Mouse (Mus musculus) neural tube, embryonic 12.5 days (tissue): Measurements from ENCODE around the gene Elp1. TPM values are rescaled to one million over a fixed set of nuclear protein-coding genes. Genes with fewer than 3 reads are reported as not detected.

Experiments used
- ATAC-seq: fragments of 200-750 bp; cut with Nextera tagmentation; 2 replicates; pipeline ENCODE4 v1.8.0; 2017; ENCODE audit warnings: low read depth, mild to moderate bottlenecking, moderate TSS enrichment, moderate library complexity; ENCODE audit not compliant: low FRiP score
- H3K27ac ChIP-seq: fragments of 300-500 bp; sonication (generic); 2 replicates; pipeline ENCODE4 v1.5.1; 2016
- H3K27me3 ChIP-seq: fragments of 300-500 bp; sonication (generic); replicated peaks from 2 replicates; pipeline ENCODE4 v1.6.1; 2016; ENCODE audit warnings: mild to moderate bottlenecking
- H3K36me3 ChIP-seq: fragments of 300-500 bp; sonication (generic); 2 replicates; pipeline ENCODE4 v1.6.1; 2016; ENCODE audit warnings: mild to moderate bottlenecking
- H3K4me1 ChIP-seq: fragments of 300-500 bp; sonication (generic); 2 replicates; pipeline ENCODE4 v1.6.1; 2016
- H3K4me2 ChIP-seq: fragments of 300-500 bp; sonication (generic); replicated peaks from 2 replicates; pipeline ENCODE4 v1.6.1; 2016; ENCODE audit warnings: mild to moderate bottlenecking
- H3K4me3 ChIP-seq: fragments of 300-500 bp; sonication (generic); 2 replicates; pipeline ENCODE4 v1.5.1; 2016
- H3K9ac ChIP-seq: fragments of 300-500 bp; sonication (generic); 2 replicates; pipeline ENCODE4 v1.6.1; 2016; ENCODE audit warnings: mild to moderate bottlenecking
- H3K9me3 ChIP-seq: fragments of 300-500 bp; sonication (generic); 2 replicates; pipeline ENCODE4 v1.6.1; 2016; ENCODE audit warnings: mild to moderate bottlenecking
- WGBS: fragments of 180-500 bp; shearing (Covaris S2); methylation state at CpG from one replicate; pipeline ENCODE4 v1.1.7; 2016; 5-methylcytosine and 5-hydroxymethylcytosine counted together
- polyA plus RNA-seq: library from polyadenylated mRNA; unstranded; fragments of >200 nt; fragmentation: Nextera tagmentation; extraction: Ambion mirVana; gene quantifications from 2 replicates; pipeline ENCODE4 v1.2.1, GENCODE M21; 2016

Gene Elp1
- polyA plus RNA-seq, result 74.0 and 77.4 TPM in 2 replicates

- ATAC-seq, result peak; percentile 98
- WGBS, result under 1% methylated on average over 72 of the region's 72 CpGs
- 0 out of 2 replicates have a peak within 1 kb of the TSS, but pooled peaks have one; percentile 57 for H3K27ac ChIP-seq
- peak within 1 kb of the TSS; percentile 87 for H3K9ac ChIP-seq
- peak within 1 kb of the TSS; percentile 79 for H3K4me2 ChIP-seq
- no peaks in the 10 kb centered on the region for H3K27me3 ChIP-seq
- peaks cover 41% of the 10 kb centered on the region for H3K36me3 ChIP-seq
- H3K4me1 ChIP-seq, result peaks cover 20% of the 10 kb centered on the region
- H3K9me3 ChIP-seq, result no peaks in the 10 kb centered on the region
- H3K4me3 ChIP-seq, result peak within 1 kb of the TSS; percentile 88
Measured at GRCm38 (mm10) chr4:56801907-56802668, at the start of gene Elp1, which contains the start of gene Fam206a. Gene Elp1, minus strand, starts transcription at chr4:56802331. Gene Fam206a, plus strand, starts transcription at chr4:56802345.

GRCm38 (mm10) chr4:56850724-56851123 is 48.6 kb upstream of the Elp1 start:
- Histone ChIP-seq H3K4me1 (no peaks in the 10 kb centered on the region), H3K27ac (no peak overlapping the region), H3K4me3 (no peak overlapping the region), H3K27me3 (no peaks in the 10 kb centered on the region), H3K36me3 (peaks cover 2% of the 10 kb centered on the region), H3K9me3 (no peaks in the 10 kb centered on the region), H3K9ac (no peak overlapping the region), H3K4me2 (no peak overlapping the region)
- ATAC-seq, result no peak
- 60% methylated on average over 6 of the region's 6 CpGs for WGBS

GRCm38 (mm10) chr4:56848044-56848443 is 45.9 kb upstream of the Elp1 start:
- no peaks in the 10 kb centered on the region for H3K9me3 ChIP-seq
- no peak overlapping the region for H3K27ac ChIP-seq
- no peak for ATAC-seq
- no peak overlapping the region for H3K4me3 ChIP-seq
- 92% methylated on average over 6 of the region's 6 CpGs for WGBS
- H3K36me3 ChIP-seq, result peaks cover 20% of the 10 kb centered on the region
- H3K4me1 ChIP-seq, result no peaks in the 10 kb centered on the region
- H3K4me2 ChIP-seq, result no peak overlapping the region
- no peaks in the 10 kb centered on the region for H3K27me3 ChIP-seq
- H3K9ac ChIP-seq, result no peak overlapping the region

GRCm38 (mm10) chr4:56847400-56847799 is 45.3 kb upstream of the Elp1 start:
- Histone ChIP-seq H3K9me3 (no peaks in the 10 kb centered on the region), H3K4me3 (no peak overlapping the region), H3K9ac (no peak overlapping the region), H3K4me1 (no peaks in the 10 kb centered on the region), H3K36me3 (peaks cover 21% of the 10 kb centered on the region), H3K27me3 (no peaks in the 10 kb centered on the region), H3K27ac (no peak overlapping the region), H3K4me2 (no peak overlapping the region)
- no peak for ATAC-seq
- 86% methylated on average over 3 of the region's 3 CpGs for WGBS

- H3K4me3 ChIP-seq, result no peak overlapping the region
- H3K9ac ChIP-seq, result no peak overlapping the region
- 56% methylated on average over 12 of the region's 12 CpGs for WGBS
- no peak overlapping the region for H3K4me2 ChIP-seq
- no peaks in the 10 kb centered on the region for H3K27me3 ChIP-seq
- H3K9me3 ChIP-seq, result no peaks in the 10 kb centered on the region
- H3K4me1 ChIP-seq, result no peaks in the 10 kb centered on the region
- 0 out of 2 replicates have a peak, but pooled peaks have one; percentile 21 for ATAC-seq
- H3K36me3 ChIP-seq, result peaks cover 34% of the 10 kb centered on the region
- H3K27ac ChIP-seq, result no peak overlapping the region
Measured at GRCm38 (mm10) chr4:56845896-56846533, 43.9 kb upstream of the Elp1 start.

- Histone ChIP-seq H3K9me3 (no peaks in the 10 kb centered on the region), H3K36me3 (peaks cover 45% of the 10 kb centered on the region), H3K27ac (no peak overlapping the region), H3K4me2 (no peak overlapping the region), H3K27me3 (no peaks in the 10 kb centered on the region), H3K4me1 (no peaks in the 10 kb centered on the region), H3K9ac (no peak overlapping the region), H3K4me3 (no peak overlapping the region)
- WGBS, result 94% methylated on average over 4 of the region's 4 CpGs
- ATAC-seq, result no peak
Measured at GRCm38 (mm10) chr4:56844911-56845310, 42.8 kb upstream of the Elp1 start.

- no peaks in the 10 kb centered on the region for H3K9me3 ChIP-seq
- no peak overlapping the region for H3K4me3 ChIP-seq
- H3K27ac ChIP-seq, result no peak overlapping the region
- H3K4me2 ChIP-seq, result no peak overlapping the region
- 90% methylated on average over 2 of the region's 2 CpGs for WGBS
- no peaks in the 10 kb centered on the region for H3K27me3 ChIP-seq
- H3K9ac ChIP-seq, result no peak overlapping the region
- H3K4me1 ChIP-seq, result no peaks in the 10 kb centered on the region
- no peak for ATAC-seq
- peaks cover 48% of the 10 kb centered on the region for H3K36me3 ChIP-seq
Measured at GRCm38 (mm10) chr4:56843963-56844362, 41.8 kb upstream of the Elp1 start.

- H3K27ac ChIP-seq, result no peak overlapping the region
- no peaks in the 10 kb centered on the region for H3K27me3 ChIP-seq
- 87% methylated on average over 7 of the region's 7 CpGs for WGBS
- H3K4me2 ChIP-seq, result no peak overlapping the region
- peaks cover 55% of the 10 kb centered on the region for H3K36me3 ChIP-seq
- H3K4me1 ChIP-seq, result no peaks in the 10 kb centered on the region
- ATAC-seq, result no peak
- H3K9ac ChIP-seq, result no peak overlapping the region
- H3K9me3 ChIP-seq, result no peaks in the 10 kb centered on the region
- H3K4me3 ChIP-seq, result no peak overlapping the region
Measured at GRCm38 (mm10) chr4:56842501-56842900, 40.4 kb upstream of the Elp1 start.

GRCm38 (mm10) chr4:56840297-56840696 is 38.2 kb upstream of the Elp1 start:
- Histone ChIP-seq H3K9ac (no peak overlapping the region), H3K4me3 (no peak overlapping the region), H3K27me3 (no peaks in the 10 kb centered on the region), H3K9me3 (no peaks in the 10 kb centered on the region), H3K4me1 (no peaks in the 10 kb centered on the region), H3K36me3 (peaks cover 59% of the 10 kb centered on the region), H3K4me2 (no peak overlapping the region), H3K27ac (no peak overlapping the region)
- no peak for ATAC-seq
- 92% methylated on average over 3 of the region's 3 CpGs for WGBS

GRCm38 (mm10) chr4:56837661-56838060 is 35.5 kb upstream of the Elp1 start:
- ATAC-seq, result no peak
- peaks cover 63% of the 10 kb centered on the region for H3K36me3 ChIP-seq
- no peaks in the 10 kb centered on the region for H3K9me3 ChIP-seq
- H3K27ac ChIP-seq, result no peak overlapping the region
- 86% methylated on average over 6 of the region's 6 CpGs for WGBS
- H3K4me2 ChIP-seq, result no peak overlapping the region
- no peak overlapping the region for H3K4me3 ChIP-seq
- H3K9ac ChIP-seq, result no peak overlapping the region
- no peaks in the 10 kb centered on the region for H3K27me3 ChIP-seq
- H3K4me1 ChIP-seq, result no peaks in the 10 kb centered on the region

- 89% methylated on average over 7 of the region's 7 CpGs for WGBS
- no peak for ATAC-seq
- H3K4me1 ChIP-seq, result peaks cover 5% of the 10 kb centered on the region; the same call in 1 of the 2 replicates
- no peak overlapping the region for H3K9ac ChIP-seq
- no peak overlapping the region for H3K4me2 ChIP-seq
- no peak overlapping the region for H3K27ac ChIP-seq
- H3K9me3 ChIP-seq, result no peaks in the 10 kb centered on the region
- H3K27me3 ChIP-seq, result no peaks in the 10 kb centered on the region
- H3K36me3 ChIP-seq, result peaks cover 57% of the 10 kb centered on the region
- no peak overlapping the region for H3K4me3 ChIP-seq
Measured at GRCm38 (mm10) chr4:56831998-56832397, 29.9 kb upstream of the Elp1 start.

GRCm38 (mm10) chr4:56831013-56831609 is 29.0 kb upstream of the Elp1 start:
- Histone ChIP-seq H3K36me3 (peaks cover 56% of the 10 kb centered on the region), H3K27me3 (no peaks in the 10 kb centered on the region), H3K9me3 (no peaks in the 10 kb centered on the region), H3K27ac (no peak overlapping the region), H3K4me3 (no peak overlapping the region), H3K4me1 (peaks cover 5% of the 10 kb centered on the region; the same call in 1 of the 2 replicates), H3K4me2 (no peak overlapping the region), H3K9ac (no peak overlapping the region)
- ATAC-seq, result no peak
- WGBS, result 84% methylated on average over 13 of the region's 13 CpGs
